Mouse (Mus musculus): ENCODE data around the gene Necap2. TPM values are rescaled to one million over a fixed set of nuclear protein-coding genes. Genes with fewer than 3 reads are reported as not detected.
A peak's percentile ranks its signal among the peaks of the same experiment; 100 is the strongest.

The Necap2 gene
- polyA plus RNA-seq, 1 experiment from 2014 or later, result 43.2 TPM

- no peak for ATAC-seq (ENCODE audit: insufficient number of reproducible peaks, low FRiP score)
- Histone ChIP-seq H3K27me3 (replicated peaks) (0 out of 2 replicates have a peak, but pooled peaks cover 6% of the 10 kb centered on the region), H3K4me2 (no peak overlapping the region), H3K36me3 (no peaks in the 10 kb centered on the region), H3K9ac (no peak overlapping the region), H3K4me1 (replicated peaks) (peaks cover 7% of the 10 kb centered on the region), H3K27ac (ENCODE audit: poor library complexity, severe bottlenecking) (no peak overlapping the region), H3K4me3 (no peak overlapping the region), H3K9me3 (replicated peaks) (no peaks in the 10 kb centered on the region)
- 61% methylated on average over 6 of the region's 6 CpGs for WGBS
Measured at GRCm38 (mm10) chr4:141101855-141102254, 23.7 kb upstream of the Necap2 start.

- H3K27ac ChIP-seq (ENCODE audit: poor library complexity, severe bottlenecking), result no peak overlapping the region
- WGBS, result 84% methylated on average over 9 of the region's 9 CpGs
- no peak for ATAC-seq (ENCODE audit: insufficient number of reproducible peaks, low FRiP score)
- peaks cover 10% of the 10 kb centered on the region for H3K4me1 ChIP-seq (replicated peaks)
- no peak overlapping the region for H3K4me2 ChIP-seq
- H3K9me3 ChIP-seq (replicated peaks), result no peaks in the 10 kb centered on the region
- no peak overlapping the region for H3K9ac ChIP-seq
- no peaks in the 10 kb centered on the region for H3K36me3 ChIP-seq
- no peak overlapping the region for H3K4me3 ChIP-seq
- H3K27me3 ChIP-seq (replicated peaks), result 0 out of 2 replicates have a peak, but pooled peaks cover 6% of the 10 kb centered on the region
Measured at GRCm38 (mm10) chr4:141101291-141101690, 23.1 kb upstream of the Necap2 start.

GRCm38 (mm10) chr4:141099956-141100355, 21.8 kb upstream of the Necap2 start:
- H3K36me3 ChIP-seq, result no peaks in the 10 kb centered on the region
- ATAC-seq (ENCODE audit: insufficient number of reproducible peaks, low FRiP score), result no peak
- H3K4me3 ChIP-seq, result no peak overlapping the region
- H3K27me3 ChIP-seq (replicated peaks), result 0 out of 2 replicates have a peak, but pooled peaks cover 6% of the 10 kb centered on the region
- 59% methylated on average over 5 of the region's 5 CpGs for WGBS
- H3K9me3 ChIP-seq (replicated peaks), result no peaks in the 10 kb centered on the region
- H3K9ac ChIP-seq, result no peak overlapping the region
- peaks cover 10% of the 10 kb centered on the region for H3K4me1 ChIP-seq (replicated peaks)
- H3K4me2 ChIP-seq, result no peak overlapping the region
- H3K27ac ChIP-seq (ENCODE audit: poor library complexity, severe bottlenecking), result no peak overlapping the region

DNA sequence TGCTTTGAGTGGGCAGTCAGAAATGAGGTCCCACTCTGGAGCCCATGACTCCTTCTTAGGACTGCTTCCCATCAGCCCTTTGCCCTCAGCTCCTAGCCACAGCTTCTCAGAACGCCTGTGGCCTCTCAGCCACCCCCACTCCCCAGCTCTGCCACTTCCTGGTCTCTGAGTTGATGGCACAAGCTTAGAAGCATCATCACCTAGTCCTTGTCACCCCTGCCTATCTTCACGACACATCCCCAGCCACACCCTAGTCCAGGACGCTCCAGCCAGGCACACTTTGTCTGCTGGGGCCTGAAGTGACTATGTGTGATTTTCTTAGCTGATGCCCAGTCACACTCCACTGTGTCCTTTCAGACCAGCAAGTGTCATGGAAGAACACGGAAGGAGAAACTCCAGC, 20.8 kb upstream of the Necap2 start:
- H3K4me2 ChIP-seq, result no peak overlapping the region
- H3K9ac ChIP-seq, result no peak overlapping the region
- 0 out of 2 replicates have a peak, but pooled peaks cover 5% of the 10 kb centered on the region for H3K27me3 ChIP-seq (replicated peaks)
- H3K4me1 ChIP-seq (replicated peaks), result peaks cover 10% of the 10 kb centered on the region
- no peaks in the 10 kb centered on the region for H3K36me3 ChIP-seq
- H3K4me3 ChIP-seq, result no peak overlapping the region
- no peak overlapping the region for H3K27ac ChIP-seq (ENCODE audit: poor library complexity, severe bottlenecking)
- WGBS, result 49% methylated on average over 4 of the region's 4 CpGs
- no peaks in the 10 kb centered on the region for H3K9me3 ChIP-seq (replicated peaks)
- no peak for ATAC-seq (ENCODE audit: insufficient number of reproducible peaks, low FRiP score)

- WGBS, result 35% methylated on average over 9 of the region's 9 CpGs
- Histone ChIP-seq H3K4me3 (no peak overlapping the region), H3K27me3 (replicated peaks) (no peaks in the 10 kb centered on the region), H3K27ac (ENCODE audit: poor library complexity, severe bottlenecking) (no peak overlapping the region), H3K4me2 (no peak overlapping the region), H3K9ac (no peak overlapping the region), H3K9me3 (replicated peaks) (no peaks in the 10 kb centered on the region), H3K4me1 (replicated peaks) (peaks cover 10% of the 10 kb centered on the region), H3K36me3 (no peaks in the 10 kb centered on the region)
- no peak for ATAC-seq (ENCODE audit: insufficient number of reproducible peaks, low FRiP score)
Measured at GRCm38 (mm10) chr4:141096710-141097109, 18.6 kb upstream of the Necap2 start.

GRCm38 (mm10) chr4:141095016-141095415, 16.9 kb upstream of the Necap2 start:
- Histone ChIP-seq H3K9ac (no peak overlapping the region), H3K36me3 (no peaks in the 10 kb centered on the region), H3K9me3 (replicated peaks) (no peaks in the 10 kb centered on the region), H3K4me2 (no peak overlapping the region), H3K27me3 (replicated peaks) (no peaks in the 10 kb centered on the region), H3K27ac (ENCODE audit: poor library complexity, severe bottlenecking) (no peak overlapping the region), H3K4me3 (no peak overlapping the region), H3K4me1 (replicated peaks) (peaks cover 8% of the 10 kb centered on the region)
- WGBS, result 75% methylated on average over 10 of the region's 10 CpGs
- ATAC-seq (ENCODE audit: insufficient number of reproducible peaks, low FRiP score), result no peak

GRCm38 (mm10) chr4:141088714-141089113, 10.6 kb upstream of the Necap2 start:
- ATAC-seq (ENCODE audit: insufficient number of reproducible peaks, low FRiP score), result no peak
- 72% methylated on average over 9 of the region's 9 CpGs for WGBS
- no peak overlapping the region for H3K4me3 ChIP-seq
- no peak overlapping the region for H3K9ac ChIP-seq
- H3K9me3 ChIP-seq (replicated peaks), result no peaks in the 10 kb centered on the region
- no peak overlapping the region for H3K4me2 ChIP-seq
- H3K27me3 ChIP-seq (replicated peaks), result no peaks in the 10 kb centered on the region
- no peak overlapping the region for H3K27ac ChIP-seq (ENCODE audit: poor library complexity, severe bottlenecking)
- H3K36me3 ChIP-seq, result no peaks in the 10 kb centered on the region
- H3K4me1 ChIP-seq (replicated peaks), result no peaks in the 10 kb centered on the region

- 70% methylated on average over 6 of the region's 6 CpGs for WGBS
- H3K9ac ChIP-seq, result no peak within 1 kb of the TSS
Measured at GRCm38 (mm10) chr4:141088033-141088432, 9.9 kb upstream of the Necap2 start, which contains the start of gene Spata21. Gene Spata21, plus strand, starts transcription at chr4:141088333.

DNA sequence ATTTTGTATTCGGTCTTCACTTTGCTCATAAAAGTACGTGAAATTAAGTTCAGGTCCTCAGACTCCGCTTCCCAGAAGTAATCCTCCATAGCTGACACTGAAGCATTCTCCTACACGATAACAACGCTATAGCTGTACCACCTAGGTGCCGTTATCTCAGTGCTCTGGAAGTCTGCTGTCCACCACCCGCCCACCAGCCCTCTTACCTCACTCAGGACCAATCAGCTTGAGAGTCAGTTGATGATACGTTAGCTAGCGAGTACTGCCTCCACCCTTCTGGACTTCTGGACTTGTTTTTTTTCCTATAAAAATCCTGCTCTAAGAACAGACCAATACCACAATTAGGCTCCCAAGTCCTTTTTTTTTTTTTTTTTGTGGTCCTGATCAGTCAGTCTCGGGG, 8.7 kb upstream of the Necap2 start:
- WGBS, result 48% methylated on average over 10 of the region's 10 CpGs
- Histone ChIP-seq H3K4me3 (no peak overlapping the region), H3K9me3 (replicated peaks) (no peaks in the 10 kb centered on the region), H3K27ac (ENCODE audit: poor library complexity, severe bottlenecking) (no peak overlapping the region), H3K9ac (no peak overlapping the region), H3K27me3 (replicated peaks) (no peaks in the 10 kb centered on the region), H3K4me1 (replicated peaks) (no peaks in the 10 kb centered on the region), H3K4me2 (no peak overlapping the region), H3K36me3 (no peaks in the 10 kb centered on the region)
- ATAC-seq (ENCODE audit: insufficient number of reproducible peaks, low FRiP score), result no peak

More at GRCm38 (mm10) chr4:141088033-141088432, 9.9 kb upstream of the Necap2 start, which contains the start of gene Spata21:
- no peak within 1 kb of the TSS for H3K27ac ChIP-seq (ENCODE audit: poor library complexity, severe bottlenecking)
- no peaks in the 10 kb centered on the region for H3K36me3 ChIP-seq
- H3K4me1 ChIP-seq (replicated peaks), result no peaks in the 10 kb centered on the region
- H3K4me2 ChIP-seq, result no peak within 1 kb of the TSS
- no peaks in the 10 kb centered on the region for H3K27me3 ChIP-seq (replicated peaks)
- no peak for ATAC-seq (ENCODE audit: insufficient number of reproducible peaks, low FRiP score)
- H3K4me3 ChIP-seq, result no peak within 1 kb of the TSS
- H3K9me3 ChIP-seq (replicated peaks), result no peaks in the 10 kb centered on the region

DNA sequence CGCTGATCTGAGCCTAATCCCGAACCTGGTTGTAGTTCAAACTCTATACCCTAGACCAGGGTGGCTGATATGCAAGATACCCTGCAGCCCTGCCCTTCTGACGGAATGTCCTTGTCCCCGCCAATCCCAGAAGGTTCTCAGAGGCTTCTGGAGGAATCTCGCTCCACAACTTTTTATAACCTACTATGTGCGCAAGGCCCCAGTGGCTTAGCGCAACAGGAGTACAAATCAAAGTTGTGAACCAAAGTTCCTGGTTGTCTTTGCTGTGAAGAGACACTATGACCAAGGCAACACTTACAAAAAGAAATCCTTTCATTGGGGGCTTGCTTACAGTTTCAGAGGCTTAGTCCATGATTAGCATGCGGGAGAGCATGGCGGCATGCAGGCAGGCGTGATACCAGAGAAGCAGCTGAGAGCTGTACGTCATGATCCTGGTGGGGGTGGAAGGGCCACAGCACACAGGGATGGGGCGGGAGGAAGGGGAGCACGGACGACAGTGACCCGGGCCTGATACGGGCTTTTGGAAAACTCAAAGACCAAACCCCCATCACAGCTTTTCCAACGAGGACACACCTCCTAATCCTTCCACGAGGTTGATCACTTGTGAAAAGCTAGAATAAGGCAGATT, 467 bp upstream of the Necap2 start:
- 66% methylated on average over 18 of the region's 18 CpGs for WGBS
- ATAC-seq (ENCODE audit: insufficient number of reproducible peaks, low FRiP score), result no peak
- H3K4me3 ChIP-seq, result 0 out of 2 replicates have a peak overlapping the region, but pooled peaks have one; percentile 88
- no peaks in the 10 kb centered on the region for H3K27me3 ChIP-seq (replicated peaks)
- H3K4me1 ChIP-seq (replicated peaks), result peaks cover 37% of the 10 kb centered on the region
- no peaks in the 10 kb centered on the region for H3K9me3 ChIP-seq (replicated peaks)
- peaks cover 11% of the 10 kb centered on the region; the same call in 1 of the 2 replicates for H3K36me3 ChIP-seq
- no peak overlapping the region for H3K9ac ChIP-seq
- H3K4me2 ChIP-seq, result no peak overlapping the region
- no peak overlapping the region for H3K27ac ChIP-seq (ENCODE audit: poor library complexity, severe bottlenecking)

DNA sequence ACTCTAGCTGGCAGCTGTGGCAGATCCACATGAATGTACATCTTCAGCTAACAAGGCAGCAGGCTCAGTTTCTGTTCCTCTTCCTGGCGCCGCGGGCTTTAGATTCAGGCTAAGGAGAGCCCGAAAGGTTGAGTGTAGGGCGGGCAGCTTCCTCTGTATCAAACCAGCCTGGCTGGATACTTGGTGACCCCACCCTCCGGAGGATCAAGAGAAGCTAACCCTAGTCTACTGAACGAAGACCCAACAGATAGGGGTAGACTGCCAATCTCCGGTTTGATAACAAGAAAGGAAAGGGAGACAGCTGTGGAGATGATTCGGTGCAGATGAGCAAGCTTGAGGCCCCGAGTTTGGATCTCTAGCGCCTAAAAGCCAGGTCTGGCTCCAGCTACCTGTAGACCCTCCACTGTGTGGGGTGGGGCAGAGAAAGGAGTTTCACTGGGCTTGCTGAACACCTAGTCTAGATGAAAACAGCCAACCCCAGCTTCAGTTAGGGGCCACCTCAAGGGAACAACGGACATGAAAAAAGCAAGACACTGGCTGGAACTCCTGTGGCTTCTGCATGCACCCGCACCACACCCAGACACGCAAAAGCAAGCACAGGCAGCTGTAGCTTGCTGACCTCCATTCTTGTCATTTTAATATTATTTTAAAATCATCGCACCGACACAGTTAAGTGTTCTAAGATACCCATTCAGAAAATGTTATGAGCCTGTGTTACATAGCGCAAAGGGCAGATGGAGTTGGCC, 1.2 kb downstream of the Necap2 start:
- peaks cover 27% of the 10 kb centered on the region for H3K36me3 ChIP-seq
- H3K27ac ChIP-seq (ENCODE audit: poor library complexity, severe bottlenecking), result no peak overlapping the region
- no peaks in the 10 kb centered on the region for H3K27me3 ChIP-seq (replicated peaks)
- WGBS, result 68% methylated on average over 17 of the region's 17 CpGs
- peaks cover 48% of the 10 kb centered on the region for H3K4me1 ChIP-seq (replicated peaks)
- H3K4me3 ChIP-seq, result peak overlapping the region; percentile 88
- peak overlapping the region; percentile 95 for H3K4me2 ChIP-seq
- no peak for ATAC-seq (ENCODE audit: insufficient number of reproducible peaks, low FRiP score)
- no peaks in the 10 kb centered on the region for H3K9me3 ChIP-seq (replicated peaks)
- H3K9ac ChIP-seq, result peak overlapping the region; percentile 90

Measured in heart, embryonic 12.5 days (tissue).